Mouse (Mus musculus): ENCODE data around the gene Ckm. TPM values are rescaled to one million over a fixed set of nuclear protein-coding genes. Genes with fewer than 3 reads are reported as not detected.

Ckm gene
- polyA plus RNA-seq, 1 experiment from 2014 or later = 25.2 TPM

- no peak overlapping the region for H3K9ac ChIP-seq (ENCODE audit: low read depth, low read length)
- no peak for TF ChIP-seq CTCF (IDR thresholded peaks at IDR 0.05; ENCODE audit: low read depth)
- peaks cover 63% of the 10 kb centered on the region for H3K27me3 ChIP-seq (replicated peaks; ENCODE audit: control insufficient read depth, insufficient read depth, low read length)
- no peak overlapping the region for H3K4me2 ChIP-seq (replicated peaks; ENCODE audit: low read depth)
- H3K36me3 ChIP-seq (ENCODE audit: control insufficient read depth, insufficient read depth) = no peaks in the 10 kb centered on the region
- no peaks in the 10 kb centered on the region for H3K4me1 ChIP-seq (replicated peaks; ENCODE audit: control insufficient read depth, insufficient read depth, low read length)
- H3K27ac ChIP-seq (ENCODE audit: low read depth, low read length) = no peak overlapping the region
- WGBS = 31% methylated on average over 23 of the region's 23 CpGs
- H3K9me3 ChIP-seq (ENCODE audit: control insufficient read depth) = no peaks in the 10 kb centered on the region
- ATAC-seq = no peak
- H3K4me3 ChIP-seq (ENCODE audit: low read depth, low read length) = no peak overlapping the region
Measured at GRCm38 (mm10) chr7:19469404-19469803, 64.8 kb downstream of the Ckm start.

GRCm38 (mm10) chr7:19470308-19470707, 65.7 kb downstream of the Ckm start:
- no peaks in the 10 kb centered on the region; the same call in 1 of the 2 replicates for H3K9me3 ChIP-seq (ENCODE audit: control insufficient read depth)
- WGBS = 12% methylated on average over 14 of the region's 14 CpGs
- no peaks in the 10 kb centered on the region for H3K36me3 ChIP-seq (ENCODE audit: control insufficient read depth, insufficient read depth)
- no peak for ATAC-seq
- no peak overlapping the region for H3K9ac ChIP-seq (ENCODE audit: low read depth, low read length)
- peak overlapping the region; percentile 13; the same call in 1 of the 2 replicates for H3K4me2 ChIP-seq (replicated peaks; ENCODE audit: low read depth)
- H3K27me3 ChIP-seq (replicated peaks; ENCODE audit: control insufficient read depth, insufficient read depth, low read length) = peaks cover 72% of the 10 kb centered on the region
- H3K4me1 ChIP-seq (replicated peaks; ENCODE audit: control insufficient read depth, insufficient read depth, low read length) = no peaks in the 10 kb centered on the region
- TF ChIP-seq CTCF (IDR thresholded peaks at IDR 0.05; ENCODE audit: low read depth) = no peak
- no peak overlapping the region for H3K4me3 ChIP-seq (ENCODE audit: low read depth, low read length)
- H3K27ac ChIP-seq (ENCODE audit: low read depth, low read length) = no peak overlapping the region

DNA sequence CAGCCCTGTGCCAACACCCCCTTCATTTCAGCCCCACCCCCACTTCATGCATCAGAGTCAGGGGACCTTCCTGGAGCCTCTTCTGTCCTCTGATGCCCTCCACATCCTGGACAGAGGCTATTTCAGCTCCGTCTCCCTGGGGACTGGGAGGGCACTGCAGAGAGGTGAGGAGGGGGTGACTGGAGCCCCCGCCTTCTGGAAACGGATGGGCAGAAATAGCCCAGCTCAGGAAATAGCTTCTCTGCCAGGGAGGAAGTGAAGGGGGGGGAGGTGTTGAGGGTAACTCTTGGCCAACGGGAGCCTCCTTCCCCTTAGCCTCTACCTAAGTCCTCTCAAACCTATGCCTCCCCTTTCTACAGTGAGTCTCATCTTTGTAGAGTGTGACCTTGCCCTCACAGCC, 67.8 kb downstream of the Ckm start:
- ATAC-seq = no peak
- Histone ChIP-seq H3K4me1 (replicated peaks; ENCODE audit: control insufficient read depth, insufficient read depth, low read length) (no peaks in the 10 kb centered on the region), H3K9ac (ENCODE audit: low read depth, low read length) (no peak overlapping the region), H3K27ac (ENCODE audit: low read depth, low read length) (no peak overlapping the region), H3K36me3 (ENCODE audit: control insufficient read depth, insufficient read depth) (no peaks in the 10 kb centered on the region), H3K4me2 (replicated peaks; ENCODE audit: low read depth) (no peak overlapping the region), H3K27me3 (replicated peaks; ENCODE audit: control insufficient read depth, insufficient read depth, low read length) (peaks cover 71% of the 10 kb centered on the region), H3K9me3 (ENCODE audit: control insufficient read depth) (no peaks in the 10 kb centered on the region; the same call in 1 of the 2 replicates), H3K4me3 (ENCODE audit: low read depth, low read length) (no peak overlapping the region)
- no peak for TF ChIP-seq CTCF (IDR thresholded peaks at IDR 0.05; ENCODE audit: low read depth)
- WGBS = 37% methylated on average over 4 of the region's 4 CpGs

MicroRNAs within 50 kb of the gene (microRNA counts, 519-probe panel; counts per million panel counts)
- not detected for microRNA mmu-miR-343

Small RNA genes within 50 kb of the gene (microRNA-seq; reads per million reads assigned to microRNA genes)
- not detected for gene Mir343

Other genes with a start within 250 kb of the Ckm start
- gene Gipr, start 238.6 kb upstream of the Ckm start, polyA plus RNA-seq (2015; fragmentation: Nextera tagmentation; extraction: Ambion mirVana) = 0.48 and 0.67 TPM in 2 replicates
- 5.0 and 5.1 TPM in 2 replicates for gene Eml2, start 228.4 kb upstream of the Ckm start, polyA plus RNA-seq (2015; fragmentation: Nextera tagmentation; extraction: Ambion mirVana)
- 1.3 and 1.6 TPM in 2 replicates for gene Gpr4, start 192.2 kb upstream of the Ckm start, polyA plus RNA-seq (2015; fragmentation: Nextera tagmentation; extraction: Ambion mirVana)
- 26.5 and 27.5 TPM in 2 replicates for gene Opa3, start 176.4 kb upstream of the Ckm start, polyA plus RNA-seq (2015; fragmentation: Nextera tagmentation; extraction: Ambion mirVana)
- 98.5 and 106 TPM in 2 replicates for gene Vasp, start 133.0 kb upstream of the Ckm start, polyA plus RNA-seq (2015; fragmentation: Nextera tagmentation; extraction: Ambion mirVana)
- gene Ppm1n, start 124.7 kb upstream of the Ckm start, polyA plus RNA-seq (2015; fragmentation: Nextera tagmentation; extraction: Ambion mirVana) = 0.12 and 0.14 TPM in 2 replicates
- 7.1 and 9.3 TPM in 2 replicates for gene Rtn2, start 122.2 kb upstream of the Ckm start, polyA plus RNA-seq (2015; fragmentation: Nextera tagmentation; extraction: Ambion mirVana)
- gene Fosb, start 94.7 kb upstream of the Ckm start, polyA plus RNA-seq (2015; fragmentation: Nextera tagmentation; extraction: Ambion mirVana) = 0.12 and 0.54 TPM in 2 replicates
- 22.1 and 27.1 TPM in 2 replicates for gene Ercc1, start 60.0 kb upstream of the Ckm start, polyA plus RNA-seq (2015; fragmentation: Nextera tagmentation; extraction: Ambion mirVana)
- gene Cd3eap, start 45.3 kb upstream of the Ckm start, polyA plus RNA-seq (2015; fragmentation: Nextera tagmentation; extraction: Ambion mirVana) = 8.3 and 9.7 TPM in 2 replicates
- gene Ppp1r13l, start 45.0 kb upstream of the Ckm start, polyA plus RNA-seq (2015; fragmentation: Nextera tagmentation; extraction: Ambion mirVana) = 1.4 TPM in 2 replicates
- 6.2 and 8.7 TPM in 2 replicates for gene Ercc2, start 22.8 kb upstream of the Ckm start, polyA plus RNA-seq (2015; fragmentation: Nextera tagmentation; extraction: Ambion mirVana)
- gene Klc3, start 672 bp upstream of the Ckm start, polyA plus RNA-seq (2015; fragmentation: Nextera tagmentation; extraction: Ambion mirVana) = 1.6 TPM in 2 replicates
- gene Mark4, start 54.0 kb downstream of the Ckm start, polyA plus RNA-seq (2015; fragmentation: Nextera tagmentation; extraction: Ambion mirVana) = 4.2 and 4.7 TPM in 2 replicates
- 1.1 and 1.9 TPM in 2 replicates for gene Exoc3l2, start 58.6 kb downstream of the Ckm start, polyA plus RNA-seq (2015; fragmentation: Nextera tagmentation; extraction: Ambion mirVana)
- 3.4 TPM in 2 replicates for gene Bloc1s3, start 103.6 kb downstream of the Ckm start, polyA plus RNA-seq (2015; fragmentation: Nextera tagmentation; extraction: Ambion mirVana)
- 108 and 118 TPM in 2 replicates for gene Trappc6a, start 103.6 kb downstream of the Ckm start, polyA plus RNA-seq (2015; fragmentation: Nextera tagmentation; extraction: Ambion mirVana)
- not detected in 2 replicates for gene Nkpd1, start 113.1 kb downstream of the Ckm start, polyA plus RNA-seq (2015; fragmentation: Nextera tagmentation; extraction: Ambion mirVana)
- 13.9 and 15.0 TPM in 2 replicates for gene Ppp1r37, start 158.3 kb downstream of the Ckm start, polyA plus RNA-seq (2015; fragmentation: Nextera tagmentation; extraction: Ambion mirVana)
- gene Zfp296, start 172.5 kb downstream of the Ckm start, polyA plus RNA-seq (2015; fragmentation: Nextera tagmentation; extraction: Ambion mirVana) = 0.14 TPM in 1 of 2 replicates, not detected in the other
- 99.5 and 102 TPM in 2 replicates for gene Gemin7, start 172.8 kb downstream of the Ckm start, polyA plus RNA-seq (2015; fragmentation: Nextera tagmentation; extraction: Ambion mirVana)
- gene Clasrp, start 199.7 kb downstream of the Ckm start, polyA plus RNA-seq (2015; fragmentation: Nextera tagmentation; extraction: Ambion mirVana) = 14.8 and 16.9 TPM in 2 replicates
- 10.5 and 10.6 TPM in 2 replicates for gene Relb, start 224.7 kb downstream of the Ckm start, polyA plus RNA-seq (2015; fragmentation: Nextera tagmentation; extraction: Ambion mirVana)